Mouse (Mus musculus): ENCODE data around the gene 9930111J21Rik2.
"Not testable (repeated sequence)": the region's sequence is repeated elsewhere in the genome, so short reads cannot be mapped to it uniquely, and the experiment has no call there.

Gene 9930111J21Rik2

GRCm38 (mm10) chr11:49076001-49076757, 25.1 kb upstream of the 9930111J21Rik2 start, which contains the start of gene Ifi47:
Gene Ifi47, plus strand, starts transcription at chr11:49076587.
- not testable (repeated sequence) for DNase-seq (ENCODE audit: low spot score in 2 of 2)

- no peak for DNase-seq (ENCODE audit: low spot score in 2 of 2)
Observed at GRCm38 (mm10) chr11:49068358-49068757, 17.3 kb upstream of the 9930111J21Rik2 start.

GRCm38 (mm10) chr11:49063713-49064469, 12.8 kb upstream of the 9930111J21Rik2 start, which contains the start of gene Tgtp2:
Gene Tgtp2, minus strand, starts transcription at chr11:49064206.
- DNase-seq (ENCODE audit: low spot score in 2 of 2), result not testable (repeated sequence)

GRCm38 (mm10) chr11:49061865-49062264, 10.8 kb upstream of the 9930111J21Rik2 start:
- DNase-seq (ENCODE audit: low spot score in 2 of 2), result not testable (repeated sequence)

GRCm38 (mm10) chr11:49060061-49060460, 9.0 kb upstream of the 9930111J21Rik2 start:
- DNase-seq (ENCODE audit: low spot score in 2 of 2), result not testable (repeated sequence)

- not testable (repeated sequence) for DNase-seq (ENCODE audit: low spot score in 2 of 2)
Observed at GRCm38 (mm10) chr11:49051894-49052293, 852 bp upstream of the 9930111J21Rik2 start.

GRCm38 (mm10) chr11:49050064-49050463, 978 bp downstream of the 9930111J21Rik2 start:
- DNase-seq (ENCODE audit: low spot score in 2 of 2), result not testable (repeated sequence)

- DNase-seq (ENCODE audit: low spot score in 2 of 2), result not testable (repeated sequence)
Observed at GRCm38 (mm10) chr11:49012074-49012473, 39.0 kb downstream of the 9930111J21Rik2 start.

GRCm38 (mm10) chr11:49006785-49007184, 44.3 kb downstream of the 9930111J21Rik2 start:
- DNase-seq (ENCODE audit: low spot score in 2 of 2), result not testable (repeated sequence)

GRCm38 (mm10) chr11:49006317-49006716, 44.7 kb downstream of the 9930111J21Rik2 start:
- DNase-seq (ENCODE audit: low spot score in 2 of 2), result not testable (repeated sequence)

GRCm38 (mm10) chr11:49000411-49000810, 50.6 kb downstream of the 9930111J21Rik2 start:
- DNase-seq (ENCODE audit: low spot score in 2 of 2), result not testable (repeated sequence)

- not testable (repeated sequence) for DNase-seq (ENCODE audit: low spot score in 2 of 2)
Observed at GRCm38 (mm10) chr11:48994018-48994417, 57.0 kb downstream of the 9930111J21Rik2 start, which contains the start of gene Tgtp1. Gene Tgtp1, minus strand, starts transcription at chr11:48994172.

- not testable (repeated sequence) for DNase-seq (ENCODE audit: low spot score in 2 of 2)
Observed at GRCm38 (mm10) chr11:48993296-48993695, 57.7 kb downstream of the 9930111J21Rik2 start.

GRCm38 (mm10) chr11:48991740-48992520, 59.1 kb downstream of the 9930111J21Rik2 start, which contains the start of gene Gm12185:
Gene Gm12185, minus strand, starts transcription at chr11:48992226.
- not testable (repeated sequence) for DNase-seq (ENCODE audit: low spot score in 2 of 2)

GRCm38 (mm10) chr11:48989981-48990380, 61.1 kb downstream of the 9930111J21Rik2 start:
- DNase-seq (ENCODE audit: low spot score in 2 of 2), result not testable (repeated sequence)

GRCm38 (mm10) chr11:48988219-48988618, 62.8 kb downstream of the 9930111J21Rik2 start:
- not testable (repeated sequence) for DNase-seq (ENCODE audit: low spot score in 2 of 2)

- not testable (repeated sequence) for DNase-seq (ENCODE audit: low spot score in 2 of 2)
Observed at GRCm38 (mm10) chr11:48982848-48983247, 68.2 kb downstream of the 9930111J21Rik2 start.

- not testable (repeated sequence) for DNase-seq (ENCODE audit: low spot score in 2 of 2)
Observed at GRCm38 (mm10) chr11:48980052-48980451, 71.0 kb downstream of the 9930111J21Rik2 start.

- not testable (repeated sequence) for DNase-seq (ENCODE audit: low spot score in 2 of 2)
Observed at GRCm38 (mm10) chr11:48979251-48979650, 71.8 kb downstream of the 9930111J21Rik2 start, which contains the start of gene 9930111J21Rik1. Gene 9930111J21Rik1, minus strand, starts transcription at chr11:48979398.

- not testable (repeated sequence) for DNase-seq (ENCODE audit: low spot score in 2 of 2)
Observed at GRCm38 (mm10) chr11:48978240-48978939, 72.7 kb downstream of the 9930111J21Rik2 start, which contains the start of gene Olfr56. Gene Olfr56, plus strand, starts transcription at chr11:48978889.
